Mouse (Mus musculus) liver, embryonic 12.5 days (tissue): ENCODE data around the gene Myof. TPM values are rescaled to one million over a fixed set of nuclear protein-coding genes. Genes with fewer than 3 reads are reported as not detected.

Experiments
- ATAC-seq: fragments of 200-750 bp; cut with Nextera tagmentation; 2 replicates; pipeline ENCODE4 v1.8.0; 2017; ENCODE audit warnings: moderate number of reproducible peaks, mild to moderate bottlenecking, moderate library complexity
- H3K27ac ChIP-seq: fragments of 300-500 bp; sonication (generic); 2 replicates; pipeline ENCODE4 v1.5.1; 2016; ENCODE audit warnings: mild to moderate bottlenecking
- H3K27me3 ChIP-seq: fragments of 300-500 bp; sonication (generic); replicated peaks from 2 replicates; pipeline ENCODE4 v1.6.1; 2016; ENCODE audit warnings: mild to moderate bottlenecking, moderate library complexity
- H3K36me3 ChIP-seq: fragments of 300-500 bp; sonication (generic); 2 replicates; pipeline ENCODE4 v1.6.1; 2016; ENCODE audit warnings: mild to moderate bottlenecking, moderate library complexity
- H3K4me1 ChIP-seq: fragments of 300-500 bp; sonication (generic); 2 replicates; pipeline ENCODE4 v1.6.1; 2016
- H3K4me2 ChIP-seq: fragments of 300-500 bp; sonication (generic); 2 replicates; pipeline ENCODE4 v1.6.1; 2016; ENCODE audit warnings: mild to moderate bottlenecking, moderate library complexity
- H3K4me3 ChIP-seq: fragments of 300-500 bp; sonication (generic); 2 replicates; pipeline ENCODE4 v1.5.1; 2016; ENCODE audit warnings: mild to moderate bottlenecking, moderate library complexity
- H3K9ac ChIP-seq: fragments of 300-500 bp; sonication (generic); 2 replicates; pipeline ENCODE4 v1.6.1; 2016; ENCODE audit warnings: mild to moderate bottlenecking, moderate library complexity
- H3K9me3 ChIP-seq: fragments of 300-500 bp; sonication (generic); replicated peaks from 2 replicates; pipeline ENCODE4 v1.6.1; 2016; ENCODE audit warnings: mild to moderate bottlenecking, moderate library complexity
- WGBS: fragments of 180-500 bp; shearing (Covaris S2); methylation state at CpG from one replicate; pipeline ENCODE4 v1.1.7; 2016; ENCODE audit not compliant: insufficient replicate concordance; 5-methylcytosine and 5-hydroxymethylcytosine counted together
- polyA plus RNA-seq: library from polyadenylated mRNA; unstranded; fragments of >200 nt; fragmentation: Nextera tagmentation; extraction: Ambion mirVana; gene quantifications from 2 replicates; pipeline ENCODE4 v1.2.1, GENCODE M21; 2016

Gene Myof
- polyA plus RNA-seq, 1 experiment from 2014 or later = 0.66 TPM

- H3K36me3 ChIP-seq = peaks cover 23% of the 10 kb centered on the region
- H3K4me3 ChIP-seq = no peak overlapping the region
- no peaks in the 10 kb centered on the region for H3K4me1 ChIP-seq
- WGBS = 77% methylated on average over 3 of the region's 3 CpGs
- H3K4me2 ChIP-seq = no peak overlapping the region
- no peak overlapping the region for H3K9ac ChIP-seq
- H3K9me3 ChIP-seq = no peaks in the 10 kb centered on the region
- ATAC-seq = no peak
- H3K27ac ChIP-seq = no peak overlapping the region
- H3K27me3 ChIP-seq = no peaks in the 10 kb centered on the region
These were observed 19.8 kb upstream of the Myof start for GRCm38 (mm10) chr19:38063201-38063600.

GRCm38 (mm10) chr19:38056931-38057330 is 13.6 kb upstream of the Myof start:
- H3K27me3 ChIP-seq = peaks cover 38% of the 10 kb centered on the region
- 72% methylated on average over 8 of the region's 8 CpGs for WGBS
- H3K27ac ChIP-seq = no peak overlapping the region
- no peak overlapping the region for H3K9ac ChIP-seq
- ATAC-seq = no peak
- no peak overlapping the region for H3K4me3 ChIP-seq
- no peak overlapping the region for H3K4me2 ChIP-seq
- H3K4me1 ChIP-seq = peaks cover 24% of the 10 kb centered on the region
- H3K36me3 ChIP-seq = peaks cover 19% of the 10 kb centered on the region
- H3K9me3 ChIP-seq = no peaks in the 10 kb centered on the region

GRCm38 (mm10) chr19:38056276-38056675 is 12.9 kb upstream of the Myof start:
- Histone ChIP-seq H3K4me3 (no peak overlapping the region), H3K4me1 (peaks cover 24% of the 10 kb centered on the region), H3K9ac (no peak overlapping the region), H3K9me3 (no peaks in the 10 kb centered on the region), H3K27ac (no peak overlapping the region), H3K27me3 (peaks cover 42% of the 10 kb centered on the region), H3K36me3 (peaks cover 18% of the 10 kb centered on the region), H3K4me2 (peak overlapping the region; percentile 67)
- WGBS = 41% methylated on average over 3 of the region's 3 CpGs
- ATAC-seq = no peak

GRCm38 (mm10) chr19:38055798-38056197 is 12.4 kb upstream of the Myof start:
- Histone ChIP-seq H3K36me3 (peaks cover 14% of the 10 kb centered on the region), H3K4me3 (peak overlapping the region; percentile 61), H3K4me2 (peak overlapping the region; percentile 67), H3K27ac (no peak overlapping the region), H3K9me3 (no peaks in the 10 kb centered on the region), H3K9ac (no peak overlapping the region), H3K27me3 (peaks cover 45% of the 10 kb centered on the region), H3K4me1 (peaks cover 24% of the 10 kb centered on the region)
- 14% methylated on average over 6 of the region's 6 CpGs for WGBS
- no peak for ATAC-seq

GRCm38 (mm10) chr19:38054720-38055192 is 11.4 kb upstream of the Myof start, which contains the start of gene Cep55:
Cep55 (plus strand) TSS chr19:38055011.
- Histone ChIP-seq H3K36me3 (peaks cover 4% of the 10 kb centered on the region; the same call in 1 of the 2 replicates), H3K27ac (no peak within 1 kb of the TSS), H3K9me3 (no peaks in the 10 kb centered on the region), H3K4me1 (peaks cover 24% of the 10 kb centered on the region), H3K27me3 (peaks cover 45% of the 10 kb centered on the region), H3K4me2 (peak within 1 kb of the TSS; percentile 67), H3K4me3 (peak within 1 kb of the TSS; percentile 61), H3K9ac (peak within 1 kb of the TSS; percentile 54)
- ATAC-seq = peak; percentile 84
- WGBS = under 1% methylated on average over 35 of the region's 36 CpGs

GRCm38 (mm10) chr19:38054149-38054719 is 10.9 kb upstream of the Myof start:
- H3K27me3 ChIP-seq = peaks cover 45% of the 10 kb centered on the region
- no peak overlapping the region for H3K27ac ChIP-seq
- under 1% methylated on average over 23 of the region's 23 CpGs for WGBS
- H3K9ac ChIP-seq = no peak overlapping the region
- peak overlapping the region; percentile 61 for H3K4me3 ChIP-seq
- H3K9me3 ChIP-seq = no peaks in the 10 kb centered on the region
- peak overlapping the region; percentile 67 for H3K4me2 ChIP-seq
- peaks cover 2% of the 10 kb centered on the region; the same call in 1 of the 2 replicates for H3K36me3 ChIP-seq
- peak; percentile 74 for ATAC-seq
- peaks cover 24% of the 10 kb centered on the region for H3K4me1 ChIP-seq

- WGBS = 20% methylated on average over 8 of the region's 8 CpGs
- Histone ChIP-seq H3K9ac (no peak overlapping the region), H3K4me2 (peak overlapping the region; percentile 67), H3K27me3 (peaks cover 45% of the 10 kb centered on the region), H3K4me3 (peak overlapping the region; percentile 61), H3K9me3 (no peaks in the 10 kb centered on the region), H3K4me1 (peaks cover 24% of the 10 kb centered on the region), H3K36me3 (no peaks in the 10 kb centered on the region), H3K27ac (no peak overlapping the region)
- no peak for ATAC-seq
These were observed 10.1 kb upstream of the Myof start for GRCm38 (mm10) chr19:38053227-38054041.

- H3K4me2 ChIP-seq = no peak overlapping the region
- peaks cover 58% of the 10 kb centered on the region for H3K27me3 ChIP-seq
- 54% methylated on average over 1 of the region's 1 CpGs for WGBS
- no peak overlapping the region for H3K27ac ChIP-seq
- H3K36me3 ChIP-seq = no peaks in the 10 kb centered on the region
- H3K9me3 ChIP-seq = no peaks in the 10 kb centered on the region
- H3K4me3 ChIP-seq = no peak overlapping the region
- H3K4me1 ChIP-seq = peaks cover 14% of the 10 kb centered on the region
- no peak overlapping the region for H3K9ac ChIP-seq
- ATAC-seq = no peak
These were observed 6.3 kb upstream of the Myof start for GRCm38 (mm10) chr19:38049686-38050085.

- no peaks in the 10 kb centered on the region for H3K36me3 ChIP-seq
- 47% methylated on average over 3 of the region's 3 CpGs for WGBS
- no peaks in the 10 kb centered on the region for H3K9me3 ChIP-seq
- no peak overlapping the region for H3K4me2 ChIP-seq
- no peak overlapping the region for H3K9ac ChIP-seq
- no peak for ATAC-seq
- no peak overlapping the region for H3K4me3 ChIP-seq
- no peak overlapping the region for H3K27ac ChIP-seq
- peaks cover 65% of the 10 kb centered on the region for H3K27me3 ChIP-seq
- no peaks in the 10 kb centered on the region for H3K4me1 ChIP-seq
These were observed 1.8 kb upstream of the Myof start for GRCm38 (mm10) chr19:38045198-38045597.

GRCm38 (mm10) chr19:38042261-38042722 is 1.1 kb downstream of the Myof start:
- peaks cover 64% of the 10 kb centered on the region for H3K27me3 ChIP-seq

GRCm38 (mm10) chr19:38038267-38038666 is 5.1 kb downstream of the Myof start:
- Histone ChIP-seq H3K36me3 (no peaks in the 10 kb centered on the region), H3K4me1 (0 out of 2 replicates have a peak, but pooled peaks cover 6% of the 10 kb centered on the region), H3K9ac (no peak overlapping the region), H3K4me3 (no peak overlapping the region), H3K4me2 (no peak overlapping the region), H3K9me3 (no peaks in the 10 kb centered on the region), H3K27me3 (peaks cover 46% of the 10 kb centered on the region), H3K27ac (no peak overlapping the region)
- 54% methylated on average over 2 of the region's 2 CpGs for WGBS
- no peak for ATAC-seq

More at GRCm38 (mm10) chr19:38042261-38042722, 1.1 kb downstream of the Myof start:
- WGBS = 30% methylated on average over 5 of the region's 5 CpGs
- Histone ChIP-seq H3K4me3 (0 out of 2 replicates have a peak overlapping the region, but pooled peaks have one; percentile 3), H3K4me2 (peak overlapping the region; percentile 60), H3K9me3 (no peaks in the 10 kb centered on the region), H3K4me1 (no peaks in the 10 kb centered on the region), H3K36me3 (no peaks in the 10 kb centered on the region), H3K27ac (no peak overlapping the region), H3K9ac (no peak overlapping the region)
- no peak for ATAC-seq

GRCm38 (mm10) chr19:38035766-38036165 is 7.6 kb downstream of the Myof start:
- no peak overlapping the region for H3K4me2 ChIP-seq
- H3K4me1 ChIP-seq = peaks cover 13% of the 10 kb centered on the region
- no peaks in the 10 kb centered on the region for H3K36me3 ChIP-seq
- H3K4me3 ChIP-seq = no peak overlapping the region
- H3K27me3 ChIP-seq = peaks cover 37% of the 10 kb centered on the region
- 43% methylated on average over 2 of the region's 2 CpGs for WGBS
- no peak overlapping the region for H3K27ac ChIP-seq
- no peak for ATAC-seq
- no peak overlapping the region for H3K9ac ChIP-seq
- no peaks in the 10 kb centered on the region for H3K9me3 ChIP-seq
